Mouse (Mus musculus) hematopoietic multipotent progenitor cell, adult 10-12 weeks (in vitro differentiated cells): ENCODE measurements around the gene Gm28729. TPM values are rescaled to one million over a fixed set of nuclear protein-coding genes. Genes with fewer than 3 reads are reported as not detected.

Experiments
- polyA plus RNA-seq: library from polyadenylated mRNA; stranded (reverse); fragments of >175 nt; gene quantifications from 2 replicates; pipeline ENCODE4 v1.2.3, GENCODE M21; 2012; ENCODE audit warnings: low replicate concordance

Gene Gm28729
- polyA plus RNA-seq = not detected in 2 replicates

DNA sequence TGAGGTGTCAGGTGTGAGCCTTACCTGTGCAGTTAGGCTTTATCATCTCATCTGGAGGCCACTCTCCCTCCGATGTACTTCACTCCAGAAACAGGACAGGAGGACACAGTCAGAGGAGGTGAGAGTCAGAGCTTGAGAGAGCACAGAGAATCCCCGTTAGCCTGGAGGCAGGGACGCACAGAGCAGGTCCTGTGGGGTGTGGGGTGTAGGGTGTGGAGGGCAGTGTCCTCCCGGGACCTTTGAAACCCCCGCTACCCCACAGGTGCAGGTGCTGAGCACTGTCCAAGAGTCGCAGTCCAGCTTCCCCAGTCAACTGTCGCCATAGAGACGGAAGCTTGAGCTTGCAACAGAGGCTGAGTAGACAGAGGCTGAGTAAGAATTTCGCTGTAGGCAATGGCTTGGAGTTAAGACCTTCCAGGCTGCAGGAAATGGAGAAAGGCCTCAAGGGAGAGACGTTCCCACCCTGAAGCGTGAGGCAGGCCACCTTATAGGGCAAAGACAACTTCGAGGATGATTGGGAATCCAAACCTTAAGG lies at the start of gene Gm28729:
Gene Gm28729, minus strand, starts transcription at position 293 of the 535 bp plus-strand sequence.

GRCm38 (mm10) chr9:96478071-96478888 lies 46.8 kb downstream of the Gm28729 start, which contains the start of gene Rnf7:
Gene Rnf7, minus strand, starts transcription at chr9:96478675.

Other genes with a start within 250 kb of the Gm28729 start
- 226 and 391 TPM in 2 replicates for gene Atp1b3, start 160.8 kb downstream of the Gm28729 start, polyA plus RNA-seq
- gene Rnf7, start 46.6 kb downstream of the Gm28729 start, polyA plus RNA-seq = 12.4 and 38.8 TPM in 2 replicates
- gene Rasa2, start 106.4 kb upstream of the Gm28729 start, polyA plus RNA-seq = 1.1 and 3.0 TPM in 2 replicates
- gene Zbtb38, start 227.6 kb upstream of the Gm28729 start, polyA plus RNA-seq = 5.9 and 7.2 TPM in 2 replicates